Mouse (Mus musculus): ENCODE results near the gene Scp2.

Gene Scp2

DNA sequence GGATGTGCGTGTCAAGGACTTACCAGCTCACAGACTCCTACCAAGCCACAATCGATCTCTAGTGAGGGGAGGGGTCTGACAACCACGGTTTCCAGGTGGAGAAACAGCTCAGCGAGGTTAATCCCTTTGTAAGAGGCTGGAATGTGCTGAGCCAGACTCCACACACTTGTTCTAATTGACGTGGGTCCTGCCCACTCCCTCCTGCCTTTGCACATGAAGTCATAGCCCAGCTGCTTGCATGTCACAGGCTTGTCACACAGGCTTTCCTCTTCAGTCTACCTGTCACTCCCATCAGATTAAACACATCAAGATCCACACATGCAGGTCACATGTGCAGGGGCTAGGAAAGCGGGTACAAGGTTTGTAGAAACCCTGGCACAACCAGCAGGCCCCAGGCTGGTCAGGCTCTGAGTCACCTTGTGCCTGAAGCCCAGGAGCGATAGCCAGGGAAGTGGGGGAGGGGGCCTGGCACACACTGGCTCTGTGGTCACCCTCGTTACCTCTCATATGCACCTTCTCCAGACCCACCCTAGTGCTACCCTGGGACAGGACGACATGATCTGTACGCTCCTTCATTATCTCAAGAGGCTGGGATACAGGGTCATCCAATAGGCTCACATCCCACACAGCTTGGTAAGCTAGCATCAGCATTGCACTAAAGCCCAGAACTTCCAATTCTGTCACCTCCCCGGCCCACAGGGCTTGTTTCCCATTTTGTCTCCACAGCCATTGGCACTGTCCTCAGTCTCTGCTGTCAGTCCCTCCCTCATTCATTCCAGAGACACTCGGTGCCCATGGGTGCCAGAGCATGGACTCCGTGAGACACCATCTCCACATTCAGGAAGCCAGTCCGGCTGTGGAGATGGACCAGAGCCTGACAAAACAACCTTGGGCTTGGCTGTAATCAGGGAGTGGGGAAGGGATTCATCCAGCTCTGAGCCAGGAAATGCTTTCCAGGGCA is 125.6 kb downstream of the Scp2 start:
- DNase-seq (ENCODE audit: low read depth in 1 of 2, low spot score in 2 of 2) = no peak

DNA sequence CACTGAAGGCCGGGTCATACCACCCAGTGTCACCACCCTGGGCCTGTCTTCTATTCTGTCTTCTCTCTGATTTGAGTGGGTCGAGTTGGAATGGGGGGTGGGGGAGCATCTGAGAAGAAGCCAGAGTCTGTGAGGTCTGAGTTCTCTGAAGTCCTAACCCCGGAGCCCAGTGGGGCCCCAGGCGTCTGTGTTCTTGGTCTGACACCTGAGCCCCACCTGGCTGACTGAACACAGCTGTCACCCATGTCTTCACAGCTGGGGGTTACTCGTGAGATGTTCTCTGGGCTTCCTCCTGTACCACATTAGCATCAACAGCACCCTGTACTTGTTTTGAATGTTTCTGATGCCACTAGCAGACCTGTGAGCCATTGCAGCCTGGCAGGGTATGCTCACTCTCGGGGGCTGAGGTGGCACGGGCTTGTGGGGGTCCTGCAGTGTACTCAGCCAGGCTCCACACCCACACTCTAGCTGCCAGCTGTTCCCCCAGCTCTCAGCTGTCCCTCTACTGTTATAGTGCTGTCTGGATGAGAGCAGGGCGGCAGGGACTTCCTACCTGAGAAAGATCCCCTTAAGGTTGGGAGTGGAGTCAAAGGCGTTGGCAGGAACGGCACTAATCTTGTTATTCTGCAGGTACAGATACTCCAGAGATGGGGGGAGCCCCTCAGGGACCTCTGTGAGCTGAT is 126.4 kb downstream of the Scp2 start:
- no peak for DNase-seq (ENCODE audit: low read depth in 1 of 2, low spot score in 2 of 2)

DNA sequence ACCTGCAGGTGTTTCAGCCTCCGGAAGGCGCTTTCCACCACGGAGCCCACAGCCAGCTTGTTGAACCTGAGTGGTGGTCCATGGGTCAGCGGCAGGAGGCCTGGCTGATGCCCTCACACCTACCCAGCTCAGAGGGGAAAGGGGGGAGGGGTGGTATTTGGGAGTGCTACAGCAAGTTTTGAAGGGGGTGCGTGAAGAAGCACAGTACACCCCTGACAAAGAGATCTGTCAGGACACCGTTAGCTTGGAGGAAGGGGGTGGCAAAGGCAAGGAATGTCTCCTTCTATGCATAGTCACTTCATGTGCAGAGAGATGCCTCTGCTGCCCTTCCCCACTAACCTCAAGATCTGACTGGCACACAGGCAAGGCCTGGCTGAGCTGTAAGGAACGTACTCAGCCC is 127.0 kb downstream of the Scp2 start:
- no peak for DNase-seq (ENCODE audit: low read depth in 1 of 2, low spot score in 2 of 2)

DNA sequence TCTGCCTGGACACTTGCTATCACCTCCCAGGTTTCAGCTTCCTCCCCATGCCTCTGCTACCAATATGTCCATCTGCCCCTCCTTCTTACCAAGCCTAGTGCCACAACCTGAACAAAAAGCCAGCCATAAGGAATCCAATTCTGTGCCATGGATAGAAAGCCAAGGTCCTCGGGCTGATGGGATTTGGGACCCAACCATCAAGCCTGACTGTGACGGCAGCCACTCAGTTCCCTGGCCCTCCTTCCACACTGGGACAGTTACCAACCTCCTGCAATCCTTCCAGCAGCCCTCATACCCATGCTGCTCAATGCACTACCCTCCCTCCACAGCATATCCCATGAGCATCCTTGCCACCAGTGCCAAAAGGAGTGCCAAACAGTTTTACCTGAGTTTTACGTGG is 128.5 kb downstream of the Scp2 start:
- no peak for DNase-seq (ENCODE audit: low read depth in 1 of 2, low spot score in 2 of 2)

DNA sequence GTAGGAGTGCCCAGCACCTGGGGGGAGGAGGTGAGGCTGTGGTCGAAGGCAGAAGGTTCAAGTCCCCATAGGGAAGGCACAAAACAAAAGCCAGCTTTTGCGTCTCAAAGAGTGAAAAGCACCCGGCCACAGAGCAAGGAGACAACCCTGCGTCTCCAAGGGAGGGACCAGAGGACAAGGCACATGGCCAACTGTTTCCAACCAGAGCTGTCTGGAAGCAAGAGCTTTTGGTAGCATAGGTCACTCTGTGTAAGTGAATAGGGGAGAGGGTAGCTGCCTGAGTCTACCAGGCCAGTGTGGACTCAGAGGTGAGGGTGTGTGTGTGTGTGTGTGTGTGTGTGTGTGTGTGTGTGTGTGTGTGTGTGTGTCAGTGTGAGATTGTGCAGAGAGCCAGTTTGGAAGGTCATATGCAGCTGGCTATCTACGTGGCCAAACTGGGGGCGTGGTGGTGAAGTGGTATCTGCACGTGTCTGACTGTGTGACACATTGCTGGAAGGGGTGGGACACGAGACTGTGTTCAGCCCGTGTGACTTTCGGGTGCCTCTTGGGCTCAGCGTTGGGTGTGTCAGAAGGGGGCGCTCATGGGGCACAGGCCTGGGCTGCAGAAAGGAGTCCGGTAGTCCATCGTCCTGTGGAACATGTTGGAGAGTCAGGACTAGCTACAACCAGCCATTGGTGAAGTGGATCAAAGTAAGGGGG is 129.6 kb downstream of the Scp2 start:
- DNase-seq (ENCODE audit: low read depth in 1 of 2, low spot score in 2 of 2) = no peak

DNA sequence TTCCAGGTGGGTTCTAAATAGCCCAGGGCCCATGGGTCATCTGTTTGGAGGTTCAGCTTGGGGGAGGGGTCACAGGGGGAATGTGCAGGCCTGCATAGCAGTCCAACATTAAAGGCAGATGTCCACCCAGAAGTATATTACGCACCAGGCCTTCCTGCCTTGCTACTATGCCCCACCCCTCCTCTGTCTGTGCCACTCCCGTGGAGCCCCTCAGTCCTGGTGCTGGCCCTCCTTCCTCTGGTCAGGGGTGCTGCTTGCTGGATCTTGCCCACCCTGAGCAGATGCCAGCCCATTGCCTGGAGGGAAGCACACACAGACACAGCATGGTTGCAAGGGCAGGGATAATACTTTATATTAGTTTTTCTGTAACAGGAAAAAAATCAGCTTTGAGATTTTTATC is 130.3 kb downstream of the Scp2 start:
- DNase-seq (ENCODE audit: low read depth in 1 of 2, low spot score in 2 of 2) = no peak

DNA sequence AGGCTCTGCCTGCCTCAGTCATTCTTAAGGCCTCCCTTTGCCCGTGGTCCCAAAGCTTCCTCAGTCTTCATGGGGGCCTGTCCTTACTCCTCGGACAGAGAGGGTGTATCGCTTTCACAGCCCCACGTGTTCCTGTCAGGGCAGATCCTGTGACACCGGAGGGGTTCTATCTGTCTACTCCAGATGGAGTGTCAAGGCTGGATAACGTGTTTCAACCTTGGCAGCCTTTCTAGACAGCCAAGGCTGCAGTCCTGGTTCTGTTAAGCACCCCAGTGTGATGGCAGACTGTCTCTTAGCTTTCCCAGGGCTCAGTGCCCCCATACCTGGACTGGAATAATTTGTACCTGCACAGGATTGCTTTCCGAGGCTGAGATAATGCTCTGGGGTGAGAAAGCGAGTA is 136.3 kb downstream of the Scp2 start:
- no peak for DNase-seq (ENCODE audit: low read depth in 1 of 2, low spot score in 2 of 2)

DNA sequence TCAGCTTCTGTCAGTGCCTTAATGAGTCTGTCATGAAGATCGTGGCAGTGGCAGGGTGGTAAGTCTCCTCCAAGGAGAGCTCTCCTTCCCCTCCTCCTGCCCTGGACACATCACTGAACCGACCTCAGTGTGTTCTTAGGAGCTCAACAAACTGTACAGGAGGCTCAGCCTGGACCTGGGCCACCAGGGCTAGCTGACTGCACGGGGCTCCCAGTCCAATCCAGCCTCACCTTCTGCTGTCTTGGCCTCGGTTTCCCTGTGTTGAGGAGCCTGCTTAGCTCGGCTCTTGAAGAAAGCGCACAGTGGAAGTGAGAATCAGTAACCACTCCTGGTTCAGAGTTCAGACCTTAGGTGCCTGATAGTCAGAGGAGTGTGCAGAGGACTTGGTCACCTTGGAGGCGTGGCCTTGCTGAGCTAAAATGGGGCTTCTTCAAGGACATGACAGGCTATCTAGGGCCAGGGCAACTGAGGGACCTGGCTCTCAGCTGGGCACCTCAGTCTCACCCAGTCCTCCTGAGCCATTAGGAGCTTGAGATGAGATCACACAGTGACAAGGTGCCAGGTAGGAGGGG is 137.2 kb downstream of the Scp2 start:
- no peak for DNase-seq (ENCODE audit: low read depth in 1 of 2, low spot score in 2 of 2)

DNA sequence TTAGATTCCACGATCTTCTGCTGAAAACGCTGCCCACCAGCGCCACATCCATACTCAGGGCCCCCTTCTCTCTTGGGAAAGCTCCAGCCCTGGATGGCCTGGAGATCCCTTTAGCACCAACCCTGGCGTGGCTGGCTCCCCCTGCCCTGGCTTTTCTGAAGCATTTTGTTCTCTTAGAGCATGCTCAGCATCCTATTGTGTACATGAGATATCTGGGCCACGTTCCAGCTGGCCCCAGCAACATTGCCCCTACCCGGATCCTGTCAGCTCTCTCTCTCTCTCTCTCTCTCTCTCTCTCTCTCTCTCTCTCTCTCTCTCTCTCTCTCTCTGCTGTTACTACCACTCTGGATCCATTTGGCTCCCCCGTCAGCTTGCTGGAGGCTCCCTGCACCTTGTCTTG is 139.5 kb downstream of the Scp2 start:
- no peak for DNase-seq (ENCODE audit: low read depth in 1 of 2, low spot score in 2 of 2)

DNA sequence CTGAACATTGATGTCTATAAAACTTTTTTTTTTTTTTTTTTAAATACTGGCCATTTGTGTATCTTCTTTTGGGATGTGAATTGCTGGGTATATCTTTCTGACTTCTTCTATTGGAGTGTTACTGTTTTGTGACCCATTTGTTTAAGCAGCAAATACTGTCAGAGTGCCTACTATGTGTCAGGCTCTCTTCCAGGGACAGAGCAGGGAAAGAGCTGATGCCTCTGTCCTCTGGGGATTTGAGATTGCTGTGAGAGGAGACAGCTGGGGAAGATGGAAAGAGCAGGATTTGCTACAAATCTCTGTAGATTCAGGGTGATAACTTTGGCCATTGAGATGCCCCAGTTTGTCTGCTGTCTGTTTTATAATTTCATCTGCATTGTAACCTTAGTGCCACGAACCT is 145.4 kb downstream of the Scp2 start:
- DNase-seq (ENCODE audit: low read depth in 1 of 2, low spot score in 2 of 2) = no peak

DNA sequence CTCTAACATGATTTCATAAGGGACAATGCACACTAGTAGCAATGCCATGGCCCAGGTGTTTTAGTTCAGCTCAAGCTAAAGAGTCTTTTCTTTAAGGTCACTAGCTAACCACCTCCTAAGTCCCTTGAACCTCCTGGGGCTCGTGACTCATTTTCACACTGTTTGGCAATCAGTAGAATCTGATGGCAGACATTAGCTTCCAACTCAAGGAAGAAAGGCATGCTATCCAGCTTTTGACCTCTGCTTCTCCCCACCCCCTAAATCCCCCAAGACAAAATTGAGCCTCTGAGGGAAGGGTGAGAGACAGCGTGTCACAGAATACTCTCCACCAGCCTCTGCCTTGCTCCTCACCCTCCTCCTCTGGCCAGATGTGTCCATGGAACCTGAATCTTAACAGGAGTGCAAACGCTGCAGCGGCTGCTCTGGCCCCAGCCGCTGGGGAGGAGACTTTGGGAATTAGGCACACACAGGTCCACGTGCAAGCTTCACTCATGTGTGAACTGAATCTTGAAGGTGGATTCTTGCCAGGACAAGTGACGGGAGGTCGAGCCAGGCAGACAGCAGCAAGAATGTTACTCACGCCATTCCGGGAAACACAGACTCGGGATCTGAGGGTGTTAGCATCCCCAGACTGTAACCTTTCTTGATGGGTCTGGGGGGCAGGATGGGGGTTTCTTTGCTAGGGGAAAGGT is 146.0 kb downstream of the Scp2 start:
- no peak for DNase-seq (ENCODE audit: low read depth in 1 of 2, low spot score in 2 of 2)

DNA sequence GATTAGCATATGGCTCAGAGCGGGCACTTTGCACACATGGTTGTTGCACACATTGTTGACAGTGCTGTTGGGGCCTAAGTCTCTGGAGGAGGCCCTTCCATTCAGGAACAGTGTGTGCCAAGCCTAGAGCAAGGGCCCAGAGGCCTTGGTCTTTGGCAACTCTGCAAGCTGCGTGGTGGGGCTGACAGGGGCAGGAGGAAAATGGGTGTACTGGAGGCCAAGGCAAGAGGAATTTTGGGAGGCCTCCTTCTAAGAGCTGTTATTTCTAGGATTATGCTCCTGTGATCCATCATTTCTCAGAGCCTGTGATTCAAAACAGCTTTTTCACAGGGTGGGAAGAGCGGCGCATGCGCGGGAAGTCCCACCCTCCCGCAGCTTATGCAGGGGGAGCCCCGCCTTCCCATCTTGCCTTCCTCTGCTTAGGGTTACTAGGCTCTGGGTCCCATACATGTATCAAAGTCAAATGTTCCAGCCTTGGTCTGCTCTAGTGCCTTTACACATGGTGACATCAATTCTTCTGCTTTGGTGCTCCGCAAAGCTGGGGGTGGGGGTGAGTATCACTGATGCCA is 148.3 kb downstream of the Scp2 start:
- DNase-seq (ENCODE audit: low read depth in 1 of 2, low spot score in 2 of 2) = no peak

DNA sequence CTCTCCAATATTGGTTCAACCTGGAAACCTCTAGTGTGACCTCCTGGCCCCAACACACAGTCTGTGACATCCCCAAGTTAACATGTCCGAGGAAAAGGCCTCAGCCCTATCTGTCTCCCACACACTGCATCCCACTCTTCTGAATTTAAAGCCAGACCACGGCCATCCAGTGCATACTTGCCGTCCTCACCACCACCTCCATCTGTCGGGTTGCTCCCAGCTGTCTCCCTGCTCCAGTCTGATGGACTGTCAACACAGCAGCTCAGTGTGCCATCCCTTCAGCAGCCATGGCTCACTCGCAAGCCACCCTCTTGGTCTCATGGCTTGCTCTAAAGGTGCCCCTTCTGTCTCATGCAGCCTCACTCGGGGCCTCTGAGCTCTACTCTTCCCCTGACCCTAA is 149.1 kb downstream of the Scp2 start:
- no peak for DNase-seq (ENCODE audit: low read depth in 1 of 2, low spot score in 2 of 2)

DNA sequence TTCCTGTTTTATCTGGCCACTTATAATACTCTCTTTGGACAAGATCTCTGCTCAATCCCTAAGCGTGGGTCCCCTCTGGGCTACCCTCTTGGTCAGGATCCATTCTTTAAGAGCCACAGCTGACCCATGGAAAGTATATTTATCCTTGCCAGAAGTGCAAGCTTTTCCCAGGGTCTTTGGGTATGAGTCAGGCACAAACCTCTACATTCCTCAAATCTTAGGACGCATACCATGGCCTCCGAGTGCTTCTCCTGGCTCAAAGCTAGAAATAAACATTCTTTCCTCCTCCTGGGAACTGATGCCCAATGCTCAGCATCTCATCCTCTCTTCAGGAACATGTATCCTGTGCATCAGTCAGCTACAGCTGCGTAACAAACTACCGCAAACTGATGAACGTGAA is 149.8 kb downstream of the Scp2 start:
- DNase-seq (ENCODE audit: low read depth in 1 of 2, low spot score in 2 of 2) = no peak

Measured in monocyte, adult 2 months (primary cell).